Mouse (Mus musculus) small intestine, adult 2 months (tissue): ENCODE measurements around the gene Usp21.

ENCODE experiments used
- CTCF ChIP-seq: fragments of 200-500 bp; IDR thresholded peaks from 2 replicates; pipeline ENCODE4 v1.5.1; 2012; ENCODE audit warnings: low read depth, mild to moderate bottlenecking, control low read depth, inconsistent platforms, low read length, moderate library complexity, mixed read lengths; ENCODE audit not compliant: insufficient replicate concordance, insufficient read length; ENCODE audit errors: extremely low read depth
- POLR2A ChIP-seq: fragments of 200-500 bp; IDR thresholded peaks from 2 replicates; pipeline ENCODE4 v1.6.1; 2012; ENCODE audit warnings: low read depth, mild to moderate bottlenecking, control low read depth, inconsistent platforms, low read length, moderate library complexity

DNA sequence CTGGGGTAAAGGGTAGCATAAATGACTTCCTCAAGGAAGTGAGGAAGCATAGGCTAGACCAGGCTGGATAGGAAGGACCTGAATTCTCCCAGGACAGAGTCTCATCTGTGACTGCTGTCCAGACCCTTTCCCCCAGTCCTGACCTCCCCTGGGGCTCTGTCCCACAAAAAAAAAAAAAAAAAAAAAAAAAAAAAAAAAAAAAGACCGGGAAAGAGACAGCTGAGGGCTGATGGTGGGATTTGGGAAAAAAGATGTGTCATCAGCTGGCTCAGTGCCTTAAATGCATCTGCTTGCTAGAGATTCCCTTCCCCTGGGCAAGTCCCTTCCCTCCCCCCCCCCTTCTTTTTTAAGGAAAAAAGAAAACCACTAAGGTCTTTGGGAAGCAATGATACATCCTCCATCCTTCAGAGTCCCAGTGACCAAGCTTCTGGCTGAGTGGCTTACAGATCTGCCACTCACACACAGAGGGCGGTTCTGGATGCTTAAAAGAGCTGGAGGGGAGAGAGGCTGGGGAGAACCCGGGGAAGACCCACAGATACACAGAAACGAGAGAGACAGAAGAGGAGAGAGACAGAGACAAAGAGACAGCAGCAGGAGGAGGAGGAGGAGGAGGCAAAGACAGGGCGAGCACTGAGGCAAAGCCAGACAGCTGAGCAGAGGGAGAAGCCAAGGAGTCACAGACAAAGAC is 37.7 kb downstream of the Usp21 start, which contains the start of gene Adamts4:
- TF ChIP-seq CTCF (no peak), POLR2A (no peak)
